Mouse (Mus musculus) fat pad, adult 2 months (tissue): ENCODE results near the gene Trim39.
A peak's percentile ranks its signal among the peaks of the same experiment; 100 is the strongest.
"Not testable (repeated sequence)": the region's sequence is repeated elsewhere in the genome, so short reads cannot be mapped to it uniquely, and the experiment has no call there.

Experiments used
- DNase-seq: peaks from one replicate; pipeline ENCODE4 v3.0.0-alpha.2; 2011; ENCODE audit warnings: low read depth, low spot score; ENCODE audit errors: extremely low read depth

Trim39 gene

GRCm38 (mm10) chr17:36252250-36252876 is 19.7 kb downstream of the Trim39 start:
- DNase-seq = no peak

GRCm38 (mm10) chr17:36248886-36249285 is 23.2 kb downstream of the Trim39 start:
- DNase-seq = no peak

GRCm38 (mm10) chr17:36245741-36246140 is 26.3 kb downstream of the Trim39 start:
- DNase-seq = no peak

GRCm38 (mm10) chr17:36244031-36244430 is 28.0 kb downstream of the Trim39 start:
- no peak for DNase-seq

DNA sequence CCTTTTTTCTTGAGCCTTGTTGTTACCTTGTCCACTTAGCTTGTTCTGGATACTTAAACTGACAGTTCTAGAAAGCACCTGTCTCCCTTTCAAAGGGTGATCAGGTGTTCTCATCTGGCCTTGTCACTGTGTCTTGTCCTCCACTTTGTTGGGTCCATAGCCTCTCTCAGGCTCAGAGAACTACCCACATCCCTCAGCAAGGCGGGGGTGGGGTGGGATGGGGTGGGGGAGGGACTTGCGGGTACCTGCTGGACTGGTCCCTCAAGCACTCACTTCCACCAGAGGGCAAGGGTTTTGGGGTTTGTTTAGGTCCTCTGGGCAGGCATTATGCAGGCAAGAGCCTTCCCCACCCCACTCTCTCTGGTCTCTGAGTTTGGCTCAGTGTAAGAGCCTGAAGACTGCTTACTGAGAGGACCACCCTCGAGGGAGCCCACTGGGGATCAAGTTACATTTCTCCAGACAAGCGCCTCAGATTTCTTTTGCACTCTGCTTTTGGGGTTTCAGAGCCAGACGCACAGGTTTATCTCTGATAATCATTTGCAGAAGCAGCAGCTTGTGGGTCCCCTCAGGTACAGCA is 31.3 kb downstream of the Trim39 start:
- DNase-seq = no peak

DNA sequence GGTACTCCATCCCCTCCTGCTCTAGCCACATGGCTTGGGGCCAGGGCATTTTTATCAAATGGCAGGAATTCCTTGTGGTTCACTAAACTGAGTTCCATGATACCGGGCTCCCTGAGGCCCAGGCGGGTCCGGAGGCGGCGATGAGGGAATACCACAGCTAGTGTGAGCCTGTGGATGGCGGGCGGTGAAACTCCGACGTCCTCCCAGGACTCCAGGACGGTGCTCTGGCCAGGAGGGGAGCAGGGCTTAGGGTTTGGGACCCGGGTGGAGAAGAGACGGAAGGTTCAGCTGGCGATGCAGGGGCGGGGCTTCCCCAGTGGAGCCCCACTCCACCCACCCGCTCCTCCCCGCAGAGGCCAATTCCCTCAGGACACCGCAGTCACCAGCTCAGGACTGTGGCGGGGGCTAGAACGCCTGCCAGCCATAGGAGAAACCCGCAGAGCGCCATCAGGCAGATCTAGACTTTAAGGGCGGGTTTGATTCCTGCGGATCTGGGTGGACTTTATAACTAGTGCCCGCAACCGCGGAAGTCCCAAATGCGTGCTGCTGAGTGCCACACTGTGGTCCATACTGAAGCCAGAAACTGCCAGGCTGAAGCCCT is 34.6 kb downstream of the Trim39 start:
- no peak for DNase-seq

DNA sequence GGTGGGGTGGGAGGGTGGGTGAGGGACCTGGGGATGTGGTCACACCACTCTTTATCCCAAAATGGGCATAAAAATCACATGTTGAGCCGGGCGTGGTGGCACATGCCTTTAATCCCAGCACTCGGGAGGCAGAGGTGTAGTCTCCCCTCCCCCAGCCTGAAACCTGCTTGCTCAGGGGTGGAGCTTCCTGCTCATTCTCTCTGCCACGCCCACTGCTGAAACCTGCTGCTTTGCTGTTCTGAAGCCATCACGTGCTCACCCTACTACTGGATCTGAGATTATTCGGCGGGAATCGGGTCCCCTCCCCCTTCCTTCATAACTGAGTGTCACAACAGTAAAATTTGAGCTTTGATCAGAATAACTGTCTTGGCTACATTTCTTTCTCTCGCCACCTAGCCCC is 36.7 kb downstream of the Trim39 start:
- not testable (repeated sequence) for DNase-seq

DNA sequence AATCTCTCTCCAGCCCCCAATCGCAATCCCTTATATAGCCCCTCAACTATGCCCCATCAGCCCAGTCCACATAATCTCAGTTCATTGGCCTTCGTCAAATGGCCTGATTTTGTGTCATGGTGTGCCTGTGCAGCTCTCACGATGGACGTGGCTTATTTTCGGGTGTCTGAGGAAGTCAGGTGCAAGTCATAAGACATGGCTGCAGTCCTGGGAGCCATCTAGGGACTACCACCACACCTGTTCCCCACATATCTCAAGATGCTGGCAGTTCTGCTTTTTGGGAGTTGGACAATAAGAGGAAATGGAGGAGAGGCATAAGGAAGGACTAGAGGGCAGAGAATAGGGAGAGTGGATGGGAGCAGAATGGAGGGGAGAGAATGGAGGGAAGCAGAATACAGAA is 38.5 kb downstream of the Trim39 start:
- DNase-seq = no peak

DNA sequence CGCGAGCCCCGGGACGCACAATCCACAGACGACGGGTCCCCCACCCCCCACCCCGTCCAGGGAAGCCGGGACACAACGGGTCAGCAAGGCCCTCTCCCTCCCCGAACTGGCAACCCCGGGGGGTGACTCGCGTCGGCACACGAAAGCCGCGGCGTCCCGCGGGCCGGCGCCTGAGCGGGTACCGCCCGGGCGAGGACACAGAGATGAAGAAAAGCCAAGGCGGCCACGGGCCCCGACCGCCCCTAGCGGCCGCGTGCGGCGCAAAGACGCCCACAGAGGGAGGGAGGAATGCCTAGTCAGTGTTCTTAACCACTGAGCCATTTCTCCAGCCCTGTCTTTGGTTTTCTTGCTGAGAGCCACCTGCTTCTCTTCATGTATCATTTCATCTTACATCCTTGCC is 40.7 kb downstream of the Trim39 start:
- DNase-seq = peak; percentile 33

DNA sequence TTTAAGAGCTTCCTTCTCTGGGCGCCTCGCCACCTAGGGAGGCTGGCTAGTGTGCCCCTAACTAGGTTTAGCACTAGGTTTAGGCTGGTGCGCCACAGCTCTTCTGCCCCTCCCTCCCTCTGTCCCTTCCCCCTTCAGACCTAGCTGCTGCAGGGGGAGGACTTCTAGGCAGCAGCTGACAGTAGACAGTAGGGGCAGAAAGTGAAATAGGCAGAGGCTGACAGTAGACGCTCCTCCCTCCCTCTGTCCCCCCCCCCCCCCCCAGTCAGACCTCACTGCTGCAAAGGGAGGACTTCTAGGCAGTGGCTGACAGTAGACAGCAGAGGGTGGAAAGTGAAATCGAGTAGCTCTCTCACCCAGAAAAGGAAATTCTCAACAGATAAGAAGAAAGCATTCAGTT is 43.0 kb downstream of the Trim39 start:
- no peak for DNase-seq

GRCm38 (mm10) chr17:36226921-36227320 is 45.1 kb downstream of the Trim39 start:
- DNase-seq = no peak

DNA sequence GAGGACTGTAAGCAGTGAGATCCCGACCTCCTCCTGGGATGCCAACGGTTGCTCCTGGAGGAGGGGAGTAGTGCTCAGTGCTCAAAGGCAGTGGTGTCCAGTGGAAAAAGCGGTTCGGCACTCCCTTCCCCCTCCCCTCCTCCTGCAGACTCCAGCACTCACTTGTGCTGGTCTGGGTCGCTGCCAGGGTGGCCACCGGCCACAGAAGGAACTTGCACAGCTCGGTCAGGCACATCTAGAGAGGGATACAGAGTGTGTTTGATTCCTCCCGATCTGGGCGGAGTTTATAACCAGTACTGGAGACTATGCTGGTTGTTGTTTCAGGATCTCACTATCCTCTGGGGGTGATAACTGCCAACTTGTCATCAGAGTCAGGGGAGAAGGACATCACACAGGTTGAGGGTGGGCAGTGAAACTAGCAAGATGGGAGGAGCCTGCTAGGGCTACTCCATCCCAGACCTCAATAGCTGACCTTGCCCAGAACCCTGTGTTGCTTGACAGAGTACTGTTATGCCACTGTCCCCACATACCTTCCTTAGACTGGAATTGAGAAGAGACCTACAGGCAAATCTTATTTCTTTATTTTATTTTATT is 46.7 kb downstream of the Trim39 start:
- no peak for DNase-seq

DNA sequence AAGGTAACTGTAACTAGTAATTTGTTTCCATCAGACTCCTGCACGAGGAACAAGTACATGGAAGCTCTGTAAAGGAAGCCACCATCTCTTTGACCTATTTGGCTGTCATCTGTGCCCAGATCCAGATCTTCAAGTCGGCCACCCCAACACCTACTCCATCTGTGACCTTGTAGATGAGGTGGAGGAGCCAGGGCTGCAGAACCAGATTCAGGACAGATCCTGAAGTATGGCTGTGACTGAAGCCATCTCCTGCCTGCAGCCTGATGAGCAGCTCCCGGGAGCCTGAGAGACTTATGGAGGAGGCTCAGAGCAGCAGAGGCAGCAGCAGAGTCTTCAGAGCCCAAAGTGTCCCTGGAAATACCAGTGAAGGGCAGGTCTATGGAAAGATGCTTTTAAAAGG is 47.6 kb downstream of the Trim39 start:
- DNase-seq = no peak

- DNase-seq = no peak
These were observed 53.4 kb downstream of the Trim39 start for GRCm38 (mm10) chr17:36218594-36219155.

GRCm38 (mm10) chr17:36215586-36215985 is 56.5 kb downstream of the Trim39 start:
- no peak for DNase-seq
